Mouse (Mus musculus): ENCODE data around the gene Ska2.

The Ska2 gene

GRCm38 (mm10) chr11:87173625-87174024 is 64.6 kb downstream of the Ska2 start:
- DNase-seq (ENCODE audit: low spot score): no peak

Measured in layer of hippocampus, adult 9-10 months (tissue).